Comparison of ENCODE assay signal across 12 mouse cellular contexts in genomic region chr11:96642173-96643140, GRCm38 (mm10).
A peak's percentile ranks its signal among the peaks of the same experiment; 100 is the strongest.
DNase-seq lines count a peak whose midpoint lies in the region; ATAC-seq and TF ChIP-seq lines count a peak whose summit lies in the region.
"Had no signal": no experiment of that assay in that cellular context is flagged by ENCODE, and none has a peak within 500 bp of the region (broad histone marks: within the 10 kb centered on the region; RNA-seq: fewer than 3 reads in every experiment).

No protein-coding gene starts in this region.

- peaks cover 26% of the 10 kb centered on the region for H3K4me1 ChIP-seq in limb, embryonic 12.5 days (replicated peaks)
- peaks cover 61% of the 10 kb centered on the region for H3K4me1 ChIP-seq in neural tube, embryonic 13.5 days (replicated peaks)
- H3K4me1 ChIP-seq in cerebellum, adult 2 months (ENCODE audit: control insufficient read depth, insufficient read depth, low read length), result no peaks in the 10 kb centered on the region
- peaks cover 18% of the 10 kb centered on the region for H3K4me1 ChIP-seq in midbrain, embryonic 10.5 days

- no peak for TF ChIP-seq CTCF in cerebellum, adult 2 months (IDR thresholded peaks at IDR 0.05; ENCODE audit: borderline replicate concordance, insufficient read depth, low read depth, low read length)

- WGBS in limb, embryonic 12.5 days, result 34% methylated on average over 17 of the region's 17 CpGs
- WGBS in neural tube, embryonic 13.5 days, result 16% methylated on average over 17 of the region's 17 CpGs
- WGBS in cerebellum, adult 2 months, result 85% methylated on average over 17 of the region's 17 CpGs
- WGBS in midbrain, embryonic 10.5 days, result 84% methylated on average over 17 of the region's 17 CpGs

- H3K27me3 ChIP-seq in limb, embryonic 12.5 days, result peaks cover 67% of the 10 kb centered on the region
- H3K27me3 ChIP-seq in neural tube, embryonic 13.5 days, result no peaks in the 10 kb centered on the region
- no peaks in the 10 kb centered on the region; the same call in 1 of the 2 replicates for H3K27me3 ChIP-seq in cerebellum, adult 2 months (ENCODE audit: control insufficient read depth, insufficient read depth, low read length)
- H3K27me3 ChIP-seq in midbrain, embryonic 10.5 days (ENCODE audit: low read depth, poor library complexity, severe bottlenecking), result no peaks in the 10 kb centered on the region

- H3K27ac ChIP-seq in limb, embryonic 12.5 days, result no peak overlapping the region
- peak overlapping the region; percentile 52 for H3K27ac ChIP-seq in neural tube, embryonic 13.5 days (replicated peaks)
- H3K27ac ChIP-seq in cerebellum, adult 2 months (ENCODE audit: insufficient read depth, low read length), result no peak overlapping the region
- H3K27ac ChIP-seq in midbrain, embryonic 10.5 days (replicated peaks), result no peak overlapping the region
- H3K27ac ChIP-seq: heart, embryonic 13.5 days had no signal

- no peaks in the 10 kb centered on the region for H3K9me3 ChIP-seq in limb, embryonic 12.5 days
- H3K9me3 ChIP-seq in neural tube, embryonic 13.5 days, result no peaks in the 10 kb centered on the region
- H3K9me3 ChIP-seq in midbrain, embryonic 10.5 days (replicated peaks), result no peaks in the 10 kb centered on the region
- H3K9me3 ChIP-seq: G1E; heart, embryonic 13.5 days had no signal

- TF ChIP-seq POLR2A in cerebellum, adult 2 months (IDR thresholded peaks at IDR 0.05; ENCODE audit: borderline replicate concordance, insufficient read depth, low read length), result no peak

- H3K36me3 ChIP-seq in limb, embryonic 12.5 days, result no peaks in the 10 kb centered on the region
- H3K36me3 ChIP-seq in neural tube, embryonic 13.5 days, result no peaks in the 10 kb centered on the region
- no peaks in the 10 kb centered on the region for H3K36me3 ChIP-seq in midbrain, embryonic 10.5 days
- H3K36me3 ChIP-seq: G1E; heart, embryonic 13.5 days had no signal

- DNase-seq in kidney, adult 11 months, result peak; percentile 21
- no peak for DNase-seq in kidney, adult 8-10 months
- DNase-seq in embryo, embryonic 11 days, result peak; percentile 60
- no peak for DNase-seq in cerebellum, postnatal 4 days (ENCODE audit: low spot score in 2 of 2)
- DNase-seq in cerebellum, adult 2 months, result no peak
- DNase-seq in midbrain, embryonic 10.5 days (ENCODE audit: low spot score), result no peak
- DNase-seq: cerebellum, postnatal 14 days had no signal

- ATAC-seq in limb, embryonic 12.5 days (ENCODE audit: insufficient number of reproducible peaks, insufficient read depth, low FRiP score, low TSS enrichment, low read depth), result no peak
- no peak for ATAC-seq in neural tube, embryonic 13.5 days (ENCODE audit: low read depth)
- ATAC-seq: midbrain, embryonic 16.5 days had no signal

- H3K4me3 ChIP-seq in limb, embryonic 12.5 days (replicated peaks), result no peak overlapping the region
- no peak overlapping the region for H3K4me3 ChIP-seq in neural tube, embryonic 13.5 days
- H3K4me3 ChIP-seq in cerebellum, adult 2 months (replicated peaks; ENCODE audit: insufficient read depth, low read depth, low read length), result no peak overlapping the region
- H3K4me3 ChIP-seq in midbrain, embryonic 10.5 days, result no peak overlapping the region
- H3K4me3 ChIP-seq: heart, embryonic 13.5 days had no signal

- no peak overlapping the region for H3K9ac ChIP-seq in limb, embryonic 12.5 days (replicated peaks)
- no peak overlapping the region for H3K9ac ChIP-seq in neural tube, embryonic 13.5 days
- H3K9ac ChIP-seq: heart, embryonic 13.5 days had no signal

- 0 out of 2 replicates have a peak overlapping the region, but pooled peaks have one; percentile 9 for H3K4me2 ChIP-seq in limb, embryonic 12.5 days
- no peak overlapping the region for H3K4me2 ChIP-seq in neural tube, embryonic 13.5 days
- H3K4me2 ChIP-seq: heart, embryonic 13.5 days had no signal

Comparison
In these comparisons a context has a peak if more than half of its experiments do, and no peak if none do; other contexts are left out.
1. DNase-seq: peak in kidney, adult 11 months (single experiment) and embryo, embryonic 11 days (single experiment); none in kidney, adult 8-10 months (0 of 2), cerebellum, postnatal 4 days (0 of 2), cerebellum, adult 2 months (0 of 2) and midbrain, embryonic 10.5 days (single experiment).